Mouse (Mus musculus): ENCODE results near the gene Terf2ip.

The Terf2ip gene

DNA sequence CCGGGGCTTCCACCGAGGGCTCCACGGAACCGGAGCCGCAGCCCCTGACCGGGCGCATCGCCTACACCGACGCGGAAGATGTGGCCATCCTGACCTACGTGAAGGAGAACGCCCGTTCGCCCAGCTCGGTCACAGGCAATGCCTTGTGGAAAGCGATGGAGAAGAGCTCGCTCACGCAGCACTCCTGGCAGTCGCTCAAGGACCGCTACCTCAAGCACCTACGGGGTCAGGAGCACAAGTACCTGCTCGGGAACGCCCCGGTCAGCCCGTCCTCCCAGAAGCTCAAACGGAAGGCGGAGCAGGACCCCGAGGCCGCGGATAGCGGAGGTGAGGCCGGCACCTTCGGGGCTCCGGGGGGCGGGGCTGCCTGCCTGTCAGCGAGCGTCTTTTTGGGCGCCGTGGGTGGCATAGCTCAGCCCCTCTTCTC lies 631 bp downstream of the Terf2ip start:
- DNase-seq (ENCODE audit: low spot score), result peak; percentile 37

DNA sequence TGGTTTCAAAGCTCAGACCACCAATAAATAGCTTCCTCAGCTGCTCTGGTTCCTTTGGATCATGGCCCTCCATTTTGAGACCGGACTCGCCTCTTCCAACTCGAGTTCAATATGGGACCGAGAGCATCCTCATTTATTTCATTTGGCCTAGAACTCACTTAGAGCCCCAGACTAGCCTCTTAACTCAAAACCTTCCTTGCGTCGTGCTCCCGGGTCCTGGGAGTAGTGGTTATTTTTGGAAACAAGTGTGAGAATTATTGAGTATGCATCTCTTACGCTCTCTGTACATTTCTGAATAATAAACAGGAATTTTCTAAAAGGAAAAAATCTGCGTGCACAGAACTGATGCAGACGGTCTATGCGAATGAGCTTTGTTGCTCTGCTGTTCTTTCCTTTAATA lies 3.7 kb downstream of the Terf2ip start, which contains the start of gene Gm6793:
TSS of gene Gm6793 (minus strand) at position 101 of the 400 bp plus-strand sequence.
- no peak for DNase-seq (ENCODE audit: low spot score)

DNA sequence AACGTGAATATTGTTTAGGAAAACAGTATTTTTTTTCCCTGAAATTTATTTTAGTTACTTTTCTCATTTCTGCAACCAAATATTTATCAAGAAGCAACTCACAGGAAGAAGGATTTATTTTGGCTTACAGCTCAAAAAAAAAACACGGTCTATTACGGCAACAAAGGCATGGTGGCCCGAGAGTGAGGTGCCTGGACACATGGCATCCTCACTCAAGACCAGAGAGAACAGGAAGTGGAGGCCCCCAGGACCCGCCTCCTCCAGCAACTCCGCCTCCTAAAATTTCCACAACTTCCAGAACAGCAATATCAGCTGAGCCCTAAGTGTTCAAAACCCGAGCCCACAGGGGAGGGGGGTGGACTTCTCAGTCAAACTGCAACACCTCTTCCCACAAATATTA lies 18.3 kb downstream of the Terf2ip start:
- DNase-seq (ENCODE audit: low spot score), result no peak

DNA sequence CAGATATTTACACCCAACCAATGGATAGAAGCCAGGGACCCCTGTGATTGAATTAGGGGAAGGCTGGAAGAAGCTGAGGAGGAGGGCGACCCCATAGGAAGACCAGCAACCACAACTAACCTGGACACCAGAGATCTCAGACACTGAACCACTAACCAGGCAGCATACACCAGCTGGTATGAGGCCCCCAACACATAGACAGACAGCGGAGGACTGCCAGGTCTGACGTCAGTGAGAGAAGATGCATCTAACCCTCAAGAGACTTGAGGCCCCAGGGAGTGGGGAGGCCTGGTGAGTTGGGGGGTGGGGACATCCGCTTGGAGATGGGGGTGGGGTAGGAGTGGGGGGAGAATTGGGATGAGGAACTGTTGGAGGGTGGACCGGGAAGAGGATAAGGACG lies 19.5 kb downstream of the Terf2ip start:
- DNase-seq (ENCODE audit: low spot score), result no peak

DNA sequence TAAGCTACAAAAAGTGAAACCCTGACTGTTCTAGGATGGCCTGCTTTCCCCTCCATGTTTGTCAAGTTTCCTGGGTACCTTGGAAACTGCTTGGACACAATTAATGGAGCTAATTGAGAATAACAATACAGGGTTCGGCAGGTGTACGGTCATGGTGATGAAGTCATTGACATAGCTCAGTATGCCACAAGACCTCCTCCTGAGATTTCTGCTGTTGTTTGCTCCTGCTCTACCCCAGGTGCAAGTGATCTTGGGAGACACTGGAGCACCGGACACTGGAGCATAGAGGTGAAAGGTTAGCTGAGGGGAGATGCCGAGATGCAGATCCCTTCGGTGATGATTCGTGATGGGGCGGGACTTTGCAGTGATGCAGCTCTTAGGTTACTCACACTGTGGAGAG lies 21.9 kb downstream of the Terf2ip start:
- no peak for DNase-seq (ENCODE audit: low spot score)

DNA sequence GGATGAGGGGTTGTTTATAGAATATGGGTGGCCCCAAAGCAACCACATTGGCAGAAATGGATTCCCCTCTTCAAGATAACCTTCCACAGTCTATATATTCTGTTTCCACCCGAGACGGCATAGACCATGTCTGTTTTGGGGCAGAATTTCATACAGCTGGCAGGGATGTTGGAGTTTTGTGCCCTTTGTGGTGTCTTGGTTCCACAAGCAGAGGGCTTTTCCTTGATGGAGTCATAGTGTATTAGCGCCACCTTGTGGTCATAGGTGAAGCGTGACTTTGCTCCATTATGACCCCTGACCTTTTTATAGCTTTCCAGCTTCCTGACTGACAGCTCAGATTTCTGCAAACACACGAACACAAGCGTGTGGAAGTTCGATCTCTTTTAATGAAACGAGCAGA lies 23.4 kb downstream of the Terf2ip start:
- peak; percentile 92 for DNase-seq (ENCODE audit: low spot score)

DNA sequence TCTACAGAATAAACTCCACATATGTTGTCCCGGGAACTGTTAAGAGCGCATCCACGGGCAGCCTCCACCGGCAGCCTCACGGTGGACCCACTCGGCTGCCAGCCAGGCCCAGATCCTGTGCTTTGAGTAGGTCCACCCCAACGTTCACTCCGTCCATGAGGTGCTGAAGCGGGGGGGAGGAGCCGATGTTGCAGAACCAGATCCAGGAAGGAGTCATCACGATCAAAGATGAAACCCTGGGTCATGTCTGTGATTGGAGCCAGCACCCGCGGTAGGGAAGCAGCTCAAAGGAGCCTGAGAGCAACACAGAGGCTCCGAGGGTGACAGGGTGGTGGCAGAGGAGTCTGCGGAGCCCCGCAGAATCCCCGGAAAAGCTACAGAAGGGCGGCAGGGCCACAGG lies 26.3 kb downstream of the Terf2ip start:
- no peak for DNase-seq (ENCODE audit: low spot score)

DNA sequence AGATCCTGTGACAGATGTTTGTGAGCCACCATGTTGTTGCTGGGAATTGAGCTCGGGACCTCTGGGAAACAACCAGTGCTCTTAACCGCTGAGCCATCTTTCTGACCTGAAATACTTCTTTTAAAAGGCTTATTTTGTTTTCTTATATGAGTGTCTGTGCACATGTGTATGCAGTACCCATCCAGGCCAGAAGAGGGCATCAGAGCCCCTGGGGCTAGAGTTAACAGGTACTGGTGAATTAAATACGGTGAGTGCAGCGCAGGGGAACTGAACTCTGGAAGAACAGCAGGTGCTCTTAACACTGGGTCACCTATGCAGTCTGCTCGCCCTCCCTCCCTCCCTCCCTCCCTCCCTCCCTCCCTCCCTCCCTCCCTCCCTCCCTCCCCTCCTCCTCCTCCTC lies 34.0 kb downstream of the Terf2ip start:
- no peak for DNase-seq (ENCODE audit: low spot score)

DNA sequence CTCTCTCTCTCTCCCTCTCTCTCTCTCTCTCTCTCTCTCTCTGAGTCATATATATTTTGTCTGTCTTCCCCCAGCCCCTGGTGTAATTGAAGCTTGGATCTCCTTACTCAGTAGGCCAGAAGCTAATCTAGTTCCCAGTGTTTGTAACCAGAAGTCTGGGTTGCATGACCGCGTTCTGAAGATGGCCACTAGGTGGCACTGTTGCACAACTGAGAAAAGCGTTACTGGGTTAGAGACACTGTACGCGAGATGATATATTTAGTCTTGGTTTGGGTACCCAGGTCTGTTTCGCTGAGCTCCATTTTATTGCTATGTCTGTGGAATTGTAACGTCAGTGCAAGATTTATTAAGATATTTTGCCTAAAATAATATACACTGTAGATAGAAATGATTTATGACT lies 34.7 kb downstream of the Terf2ip start:
- peak; percentile 93 for DNase-seq (ENCODE audit: low spot score)

DNA sequence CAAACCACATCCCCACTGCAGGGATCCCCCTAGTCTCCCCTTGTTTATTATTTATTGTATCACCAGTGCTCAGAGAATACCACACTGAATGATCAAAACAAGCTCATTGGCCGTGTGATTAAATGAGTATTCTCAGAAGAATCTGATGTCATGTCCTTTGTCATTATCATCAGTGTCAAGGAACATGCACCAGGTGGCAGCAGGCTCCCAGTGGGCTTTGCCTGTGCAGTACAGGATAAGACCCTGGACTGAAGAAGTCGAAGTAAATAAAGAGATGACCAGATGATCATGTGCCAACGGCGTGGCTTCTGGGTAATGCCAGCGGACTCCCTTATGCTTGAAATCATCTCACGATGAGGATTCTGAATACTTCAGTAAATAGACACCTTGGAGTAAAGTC lies 37.1 kb downstream of the Terf2ip start:
- no peak for DNase-seq (ENCODE audit: low spot score)

DNA sequence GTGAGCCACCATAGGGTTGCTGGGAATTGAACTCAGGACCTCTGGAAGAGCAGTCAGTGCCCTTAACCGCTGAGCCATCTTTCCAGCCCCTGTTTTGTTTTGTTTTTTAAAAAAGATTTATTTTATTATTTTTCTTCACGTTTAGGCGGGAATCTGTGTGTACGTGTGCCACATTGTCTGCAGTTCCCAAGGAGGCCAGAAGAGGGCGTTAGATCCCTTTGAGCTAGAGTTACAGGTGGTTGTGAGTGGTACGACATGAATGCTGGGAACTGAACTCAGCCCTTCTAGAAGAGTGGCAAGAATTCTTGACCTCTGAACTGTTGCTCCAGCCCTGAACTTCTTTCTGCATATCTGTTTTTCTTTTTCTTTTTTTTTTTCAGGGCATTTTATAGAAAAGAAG lies 38.8 kb downstream of the Terf2ip start:
- no peak for DNase-seq (ENCODE audit: low spot score)

DNA sequence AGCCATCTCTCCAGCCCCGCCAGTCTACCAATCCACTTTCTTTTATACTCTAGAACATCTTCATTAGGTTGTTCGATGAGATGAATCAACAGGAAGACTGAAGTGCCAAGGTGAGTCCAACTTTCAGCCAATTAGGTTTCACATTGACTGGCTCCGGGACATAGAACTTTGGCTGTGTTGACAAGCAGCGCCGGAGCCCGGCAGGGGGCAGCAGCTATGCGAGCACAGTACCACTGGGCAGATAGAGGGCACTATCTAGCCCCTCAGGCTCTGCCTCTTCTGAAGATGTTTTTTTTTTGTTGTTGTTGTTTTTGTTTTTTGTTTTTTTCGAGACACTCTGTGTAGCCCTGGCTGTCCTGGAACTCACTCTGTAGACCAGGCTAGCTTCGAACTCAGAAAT lies 40.3 kb downstream of the Terf2ip start:
- DNase-seq (ENCODE audit: low spot score), result no peak

DNA sequence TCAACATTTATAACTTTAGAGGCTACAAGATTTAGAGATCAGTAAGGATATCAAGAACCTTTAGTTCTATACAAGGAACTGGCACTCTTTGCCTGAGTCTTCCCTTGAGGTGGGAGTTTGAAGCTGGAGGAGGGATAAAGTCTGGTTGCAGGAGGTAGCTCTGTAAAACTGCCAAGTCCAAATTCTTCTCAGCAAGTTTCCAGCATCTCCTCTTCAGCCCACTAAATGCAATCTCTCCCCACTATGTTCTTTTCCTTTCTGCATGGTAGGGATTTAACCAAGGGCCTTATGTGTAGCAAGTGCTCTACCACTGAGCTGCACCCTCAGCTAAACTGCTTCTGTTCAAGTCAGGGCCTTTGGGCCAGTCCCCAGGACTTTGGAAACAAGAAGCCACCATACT lies 43.3 kb downstream of the Terf2ip start:
- no peak for DNase-seq (ENCODE audit: low spot score)

DNA sequence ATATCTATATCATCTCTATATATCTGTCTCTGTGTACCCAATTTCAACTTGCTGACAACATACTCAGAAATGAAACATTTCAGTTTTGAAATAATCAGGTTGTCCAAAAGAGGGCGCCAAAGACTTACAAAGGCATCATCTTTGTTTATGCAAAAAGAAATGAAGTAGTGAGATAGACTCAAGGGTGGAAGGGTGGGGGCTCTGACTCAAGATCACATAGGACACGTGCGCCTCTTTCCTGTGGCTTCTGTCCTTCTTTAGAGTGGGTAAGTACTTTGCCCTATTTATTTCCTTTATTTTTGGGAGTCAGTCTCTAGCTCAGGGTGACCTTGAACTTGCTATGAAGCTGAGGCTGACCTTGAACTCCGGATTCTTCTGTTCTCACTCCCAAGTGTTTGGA lies 50.2 kb downstream of the Terf2ip start:
- peak; percentile 46 for DNase-seq (ENCODE audit: low spot score)
